Mouse (Mus musculus) small intestine, adult 2 months (tissue): ENCODE results near the gene Tut7. TPM values are rescaled to one million over a fixed set of nuclear protein-coding genes. Genes with fewer than 3 reads are reported as not detected.

Experiments
- H3K27ac ChIP-seq: fragments of 200-500 bp; 2 replicates; pipeline ENCODE4 v1.5.1; 2012; ENCODE audit warnings: low read depth, low read length, control low read depth, inconsistent platforms; ENCODE audit not compliant: insufficient read depth
- H3K27me3 ChIP-seq: fragments of 200-500 bp; 2 replicates; pipeline ENCODE4 v1.6.1; 2012; ENCODE audit warnings: mild to moderate bottlenecking, moderate library complexity, low read length, inconsistent platforms; ENCODE audit not compliant: control insufficient read depth, insufficient read depth
- H3K36me3 ChIP-seq: fragments of 200-500 bp; 2 replicates; pipeline ENCODE4 v1.6.1; 2012; ENCODE audit warnings: mild to moderate bottlenecking, low read length, control low read depth, inconsistent platforms; ENCODE audit not compliant: control insufficient read depth, insufficient read depth
- H3K4me1 ChIP-seq: fragments of 200-500 bp; 2 replicates; pipeline ENCODE4 v1.6.1; 2012; ENCODE audit warnings: low read length, inconsistent platforms, mixed read lengths; ENCODE audit not compliant: control insufficient read depth, insufficient read depth, insufficient read length
- H3K4me3 ChIP-seq: fragments of 200-500 bp; 2 replicates; pipeline ENCODE4 v1.5.1; 2012; ENCODE audit warnings: low read depth, mild to moderate bottlenecking, control low read depth, inconsistent platforms, low read length, moderate library complexity
- CTCF ChIP-seq: fragments of 200-500 bp; IDR thresholded peaks from 2 replicates; pipeline ENCODE4 v1.5.1; 2012; ENCODE audit warnings: low read depth, mild to moderate bottlenecking, control low read depth, inconsistent platforms, low read length, moderate library complexity, mixed read lengths; ENCODE audit not compliant: insufficient replicate concordance, insufficient read length; ENCODE audit errors: extremely low read depth
- POLR2A ChIP-seq: fragments of 200-500 bp; IDR thresholded peaks from 2 replicates; pipeline ENCODE4 v1.6.1; 2012; ENCODE audit warnings: low read depth, mild to moderate bottlenecking, control low read depth, inconsistent platforms, low read length, moderate library complexity
- WGBS: fragments of 180-500 bp; shearing (Covaris S2); methylation state at CpG from one replicate; pipeline ENCODE4 v1.1.7; 2018; 5-methylcytosine and 5-hydroxymethylcytosine counted together
- polyA plus RNA-seq: library from polyadenylated mRNA; depleted of rRNA; stranded (reverse); fragments of >200 nt; gene quantifications from 2 replicates; pipeline ENCODE4 v1.2.3, GENCODE M21; 2012

Gene Tut7
- polyA plus RNA-seq, 1 experiment: 33.3 TPM

- 93% methylated on average over 9 of the region's 9 CpGs for WGBS
- H3K36me3 ChIP-seq: no peaks in the 10 kb centered on the region
- H3K27me3 ChIP-seq: no peaks in the 10 kb centered on the region
Observed at GRCm38 (mm10) chr13:59839356-59839755, 16.4 kb upstream of the Tut7 start.

GRCm38 (mm10) chr13:59838464-59838863 lies 15.5 kb upstream of the Tut7 start:
- H3K27ac ChIP-seq: no peak overlapping the region
- no peak overlapping the region for H3K4me3 ChIP-seq
- H3K4me1 ChIP-seq: peaks cover 10% of the 10 kb centered on the region
- H3K36me3 ChIP-seq: no peaks in the 10 kb centered on the region
- no peaks in the 10 kb centered on the region for H3K27me3 ChIP-seq
- TF ChIP-seq CTCF (no peak), POLR2A (no peak)
- WGBS: 81% methylated on average over 3 of the region's 3 CpGs

More at GRCm38 (mm10) chr13:59839356-59839755, 16.4 kb upstream of the Tut7 start:
- no peak overlapping the region for H3K27ac ChIP-seq
- no peak overlapping the region for H3K4me3 ChIP-seq
- no peak for TF ChIP-seq CTCF
- TF ChIP-seq POLR2A: no peak
- peaks cover 10% of the 10 kb centered on the region for H3K4me1 ChIP-seq

GRCm38 (mm10) chr13:59836811-59837210 lies 13.9 kb upstream of the Tut7 start:
- Histone ChIP-seq H3K27me3 (no peaks in the 10 kb centered on the region), H3K27ac (no peak overlapping the region), H3K4me3 (no peak overlapping the region), H3K4me1 (peaks cover 14% of the 10 kb centered on the region), H3K36me3 (no peaks in the 10 kb centered on the region)
- TF ChIP-seq POLR2A (no peak), CTCF (no peak)
- WGBS: 78% methylated on average over 3 of the region's 3 CpGs

GRCm38 (mm10) chr13:59836101-59836798 lies 13.3 kb upstream of the Tut7 start:
- H3K4me3 ChIP-seq: no peak overlapping the region
- peak overlapping the region; percentile 81 for H3K27ac ChIP-seq
- no peak for TF ChIP-seq POLR2A
- TF ChIP-seq CTCF: no peak
- peaks cover 12% of the 10 kb centered on the region for H3K4me1 ChIP-seq
- no peaks in the 10 kb centered on the region for H3K27me3 ChIP-seq
- no peaks in the 10 kb centered on the region for H3K36me3 ChIP-seq
- WGBS: 11% methylated on average over 14 of the region's 14 CpGs

GRCm38 (mm10) chr13:59834786-59835452 lies 12.0 kb upstream of the Tut7 start:
- no peak overlapping the region for H3K4me3 ChIP-seq
- no peak overlapping the region for H3K27ac ChIP-seq
- 69% methylated on average over 4 of the region's 4 CpGs for WGBS
- peaks cover 12% of the 10 kb centered on the region for H3K4me1 ChIP-seq
- no peak for TF ChIP-seq POLR2A
- no peak for TF ChIP-seq CTCF
- H3K27me3 ChIP-seq: no peaks in the 10 kb centered on the region
- H3K36me3 ChIP-seq: no peaks in the 10 kb centered on the region

- H3K4me3 ChIP-seq: peak overlapping the region; percentile 21; the same call in 1 of the 2 replicates
- peaks cover 12% of the 10 kb centered on the region for H3K4me1 ChIP-seq
- TF ChIP-seq CTCF (no peak), POLR2A (no peak)
- WGBS: 46% methylated on average over 7 of the region's 7 CpGs
- no peaks in the 10 kb centered on the region for H3K36me3 ChIP-seq
- H3K27me3 ChIP-seq: no peaks in the 10 kb centered on the region
- H3K27ac ChIP-seq: no peak overlapping the region; the same call in 1 of the 2 replicates
Observed at GRCm38 (mm10) chr13:59832871-59833270, 9.9 kb upstream of the Tut7 start.

- TF ChIP-seq CTCF: no peak
- no peak for TF ChIP-seq POLR2A
- H3K27me3 ChIP-seq: no peaks in the 10 kb centered on the region
- peak overlapping the region; percentile 21; the same call in 1 of the 2 replicates for H3K4me3 ChIP-seq
- no peaks in the 10 kb centered on the region for H3K36me3 ChIP-seq
- H3K4me1 ChIP-seq: peaks cover 12% of the 10 kb centered on the region
- H3K27ac ChIP-seq: no peak overlapping the region; the same call in 1 of the 2 replicates
- 13% methylated on average over 7 of the region's 7 CpGs for WGBS
Observed at GRCm38 (mm10) chr13:59832454-59832853, 9.5 kb upstream of the Tut7 start.
